Mouse (Mus musculus) layer of hippocampus, adult 18-20 months (tissue): ENCODE results near the gene Cnbd2. TPM values are rescaled to one million over a fixed set of nuclear protein-coding genes. Genes with fewer than 3 reads are reported as not detected.
"Not testable (repeated sequence)": the region's sequence is repeated elsewhere in the genome, so short reads cannot be mapped to it uniquely, and the experiment has no call there.

Experiments used
- DNase-seq, 2 experiments: peaks; one replicate each; pipeline ENCODE4 v3.0.0; 2022; ENCODE audit warnings: low spot score in 2 of 2
- total RNA-seq, 2 experiments: library from RNA; stranded (reverse); gene quantifications; 2 replicates each; pipeline ENCODE4 v1.2.3; 2021

Gene Cnbd2
- total RNA-seq, 2 experiments from 2014 or later = 5.4 to 6.7 TPM

DNA sequence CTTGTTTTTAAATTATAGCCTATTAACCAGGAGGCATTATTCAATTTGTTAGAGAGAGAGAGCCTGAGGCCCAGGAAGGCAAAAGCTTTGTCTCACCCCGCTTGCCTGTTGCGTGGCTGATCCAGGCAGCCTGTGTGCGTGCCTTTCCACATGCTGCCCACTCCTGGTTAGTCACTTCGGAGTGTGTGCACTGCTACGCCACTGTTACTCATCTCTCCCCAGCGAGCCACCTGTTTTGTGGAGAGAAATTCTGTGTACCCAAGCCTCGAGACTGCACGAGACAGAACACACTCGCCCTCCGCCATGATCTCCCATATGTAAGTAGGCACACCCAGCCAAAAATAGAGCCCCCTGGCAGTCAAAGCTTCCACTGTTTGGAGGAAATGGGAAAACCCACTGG, 67.8 kb downstream of the Cnbd2 start:
- peak; percentile 49 to 72 for DNase-seq

DNA sequence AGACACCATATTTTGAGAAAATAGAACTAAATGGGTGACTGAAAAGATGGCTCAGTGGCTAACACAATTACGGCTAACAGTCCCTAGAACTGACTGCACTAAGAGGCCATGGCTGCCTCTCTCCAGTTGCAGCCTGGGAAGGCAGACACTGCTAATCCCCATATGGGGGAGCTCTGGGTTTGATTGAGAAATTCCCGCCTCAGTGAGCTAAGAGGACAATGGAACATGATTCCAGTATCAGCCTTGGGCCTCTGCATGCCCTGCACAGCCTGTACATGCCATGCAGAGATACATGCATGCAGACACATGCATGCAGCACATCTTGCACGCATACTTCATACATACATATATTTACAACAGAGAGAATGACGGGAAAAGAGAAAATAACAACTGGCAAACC, 69.3 kb downstream of the Cnbd2 start:
- peak in 1 of 2 experiments; percentile 31 for DNase-seq

- DNase-seq = peak; percentile 65 to 76
Measured at GRCm38 (mm10) chr2:156392461-156393154, 80.5 kb downstream of the Cnbd2 start.

GRCm38 (mm10) chr2:156393155-156393828, 81.2 kb downstream of the Cnbd2 start:
- DNase-seq = no peak

DNA sequence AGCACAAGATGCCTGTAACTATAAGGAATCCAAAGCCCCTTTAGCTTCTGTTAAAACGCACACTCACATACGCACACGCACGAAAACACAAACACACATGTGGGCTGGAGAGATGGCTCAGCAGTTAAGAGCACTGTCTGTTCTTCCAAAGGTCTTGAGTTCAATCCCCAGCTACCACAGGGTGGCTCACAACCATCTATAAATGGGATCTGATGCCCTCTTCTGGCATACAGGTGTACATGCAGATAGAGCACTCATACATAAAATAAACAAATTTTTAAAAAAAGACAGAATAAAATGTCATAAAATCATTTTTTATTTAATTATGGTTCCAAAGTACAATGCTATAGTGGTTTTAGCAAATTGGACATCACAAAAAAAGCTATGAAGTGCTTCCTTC, 82.2 kb downstream of the Cnbd2 start:
- DNase-seq = no peak

- DNase-seq = no peak
Measured at GRCm38 (mm10) chr2:156396096-156396495, 84.0 kb downstream of the Cnbd2 start.

GRCm38 (mm10) chr2:156397988-156398387, 85.9 kb downstream of the Cnbd2 start:
- DNase-seq = no peak

GRCm38 (mm10) chr2:156399485-156399884, 87.4 kb downstream of the Cnbd2 start:
- DNase-seq = no peak

DNA sequence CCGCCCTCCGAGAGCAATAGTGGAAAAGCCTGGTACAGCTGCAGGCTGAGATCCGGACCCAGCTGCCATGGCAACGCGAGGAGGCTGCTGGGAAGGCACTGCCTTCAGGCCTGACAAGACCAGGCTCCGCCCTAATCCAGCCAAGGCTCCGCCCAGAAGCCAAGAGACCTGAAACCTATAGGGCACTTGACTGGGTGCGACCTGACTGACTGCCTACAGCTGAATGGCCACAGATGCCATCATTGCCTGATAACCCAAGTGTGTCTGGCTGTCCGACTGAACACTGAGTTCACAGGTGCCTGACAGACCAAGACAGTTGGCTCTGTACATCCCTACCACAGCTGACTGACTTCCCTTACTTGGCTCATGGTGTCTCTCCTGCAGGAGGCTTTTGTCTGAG, 89.2 kb downstream of the Cnbd2 start:
- peak; percentile 53 to 68 for DNase-seq

GRCm38 (mm10) chr2:156402036-156402435, 89.9 kb downstream of the Cnbd2 start:
- DNase-seq = no peak

GRCm38 (mm10) chr2:156406987-156407386, 94.9 kb downstream of the Cnbd2 start:
- no peak for DNase-seq

GRCm38 (mm10) chr2:156408168-156408567, 96.1 kb downstream of the Cnbd2 start:
- peak; percentile 41 to 48 for DNase-seq

DNA sequence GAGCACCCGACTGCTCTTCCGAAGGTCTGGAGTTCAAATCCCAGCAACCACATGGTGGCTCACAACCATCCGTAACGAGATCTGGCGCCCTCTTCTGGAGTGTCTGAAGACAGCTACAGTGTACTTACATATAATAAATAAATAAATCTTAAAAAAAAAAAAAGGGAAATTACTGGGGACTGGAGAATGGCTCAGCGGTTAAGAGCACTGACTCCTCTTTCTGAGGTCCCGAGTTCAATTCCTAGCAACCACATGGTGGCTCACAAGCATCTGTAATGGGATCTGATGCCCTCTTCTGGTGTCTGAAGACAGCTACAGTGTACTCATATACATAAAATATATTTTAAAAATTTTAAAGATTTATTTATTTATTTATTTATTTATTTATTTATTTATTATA, 99.2 kb downstream of the Cnbd2 start:
- not testable (repeated sequence) for DNase-seq

DNA sequence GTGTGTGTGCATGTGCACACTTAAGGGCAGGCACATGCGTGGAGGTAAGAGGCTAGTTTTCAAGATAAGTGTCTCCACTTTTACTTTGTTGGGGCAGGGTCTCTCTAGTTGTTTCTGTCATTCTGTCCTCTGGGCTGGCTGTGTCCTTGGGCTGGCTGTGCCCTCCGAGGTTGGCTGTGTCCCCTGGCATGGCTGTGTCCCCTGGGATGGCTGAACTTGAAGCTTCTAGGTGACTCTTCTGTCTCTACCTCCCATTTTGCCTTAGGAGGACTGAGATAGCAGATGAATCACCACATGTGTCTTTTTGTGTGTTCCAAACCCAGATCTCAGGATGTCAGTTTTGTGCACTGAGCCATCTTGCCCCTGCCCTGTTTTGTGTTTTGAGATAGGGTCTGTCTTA, 102.9 kb downstream of the Cnbd2 start:
- no peak for DNase-seq

DNA sequence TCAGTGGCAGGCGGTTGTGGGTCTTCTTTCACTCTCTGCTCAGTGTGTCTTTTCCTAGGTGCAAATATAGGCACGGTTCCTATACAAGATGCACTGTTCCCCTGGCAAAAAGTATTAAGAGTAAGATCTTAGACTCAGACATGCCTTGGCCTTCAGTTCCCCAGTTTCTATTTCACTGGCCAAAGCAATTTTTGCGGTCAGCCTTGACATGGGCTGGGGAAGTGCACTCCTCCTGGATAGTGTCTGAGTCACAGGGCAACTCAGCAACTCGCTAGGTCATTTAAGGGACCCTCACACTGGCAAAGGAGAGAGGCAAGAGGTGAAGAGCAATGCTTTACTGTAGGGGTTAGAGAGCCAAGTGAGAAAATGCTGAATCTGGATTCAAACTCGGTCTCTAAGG, 103.6 kb downstream of the Cnbd2 start:
- DNase-seq = no peak

GRCm38 (mm10) chr2:156417194-156417593, 105.1 kb downstream of the Cnbd2 start:
- no peak for DNase-seq

DNA sequence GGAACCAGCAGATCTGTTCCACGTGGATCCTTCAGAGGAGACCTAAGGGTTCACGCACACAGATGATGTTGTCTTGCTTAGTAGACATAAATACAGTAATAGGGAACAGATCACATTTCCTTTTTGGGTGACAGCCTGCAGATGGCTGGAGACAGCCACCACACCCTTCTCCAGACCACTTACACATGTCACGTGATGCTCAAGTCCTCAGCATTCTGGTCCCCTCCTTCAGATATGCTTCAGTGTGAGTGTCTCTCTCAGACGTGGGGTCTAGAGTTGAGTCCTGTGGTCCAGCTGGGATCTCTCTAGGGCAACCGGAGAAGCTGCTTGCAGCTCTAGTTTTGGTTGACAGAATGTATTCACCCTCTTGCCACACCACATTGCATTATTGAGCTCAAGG, 106.4 kb downstream of the Cnbd2 start:
- no peak for DNase-seq

- DNase-seq = no peak
Measured at GRCm38 (mm10) chr2:156420327-156420693, 108.2 kb downstream of the Cnbd2 start.

- DNase-seq = peak; percentile 34 to 37
Measured at GRCm38 (mm10) chr2:156420694-156421380, 108.7 kb downstream of the Cnbd2 start, which contains the start of gene Epb41l1. Gene Epb41l1, plus strand, starts transcription at chr2:156420909.

- DNase-seq = peak; percentile 47 to 60
Measured at GRCm38 (mm10) chr2:156421381-156422110, 109.4 kb downstream of the Cnbd2 start.

DNA sequence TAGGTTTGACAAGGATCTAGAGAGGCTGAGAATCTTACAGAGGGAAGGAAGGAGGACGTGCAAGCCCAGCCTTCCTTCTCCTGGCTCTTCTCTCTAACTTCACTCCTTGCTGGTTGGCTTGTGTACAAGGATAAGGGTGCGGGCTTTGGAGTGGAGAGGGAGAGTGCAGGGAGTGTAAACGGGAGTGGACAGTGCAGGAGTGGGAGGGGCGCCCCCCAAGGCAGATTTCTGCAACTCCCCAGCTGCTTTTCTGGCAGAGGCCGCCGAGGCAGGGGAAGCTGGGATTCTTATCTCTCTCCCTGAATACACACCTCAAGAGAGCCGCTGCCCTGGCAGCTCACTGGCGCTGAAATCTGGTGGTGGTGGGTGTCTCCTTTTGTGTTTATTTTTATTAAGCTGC, 110.5 kb downstream of the Cnbd2 start:
- no peak for DNase-seq

GRCm38 (mm10) chr2:156423672-156424071, 111.6 kb downstream of the Cnbd2 start:
- no peak for DNase-seq
